Mouse (Mus musculus) intestine, embryonic 14.5 days (tissue): ENCODE measurements around the gene Fkbp14. TPM values are rescaled to one million over a fixed set of nuclear protein-coding genes. Genes with fewer than 3 reads are reported as not detected.

Experiments
- ATAC-seq: fragments of 200-750 bp; cut with Nextera tagmentation; replicated peaks from 2 replicates; pipeline ENCODE4 v1.8.0; 2017; ENCODE audit warnings: low read depth, moderate number of reproducible peaks, moderate TSS enrichment, moderate library complexity; ENCODE audit not compliant: low FRiP score, low TSS enrichment
- DNase-seq: peaks from one replicate; pipeline ENCODE4 v3.0.0-alpha.2; 2018; ENCODE audit warnings: low spot score
- H3K27ac ChIP-seq: fragments of 300-500 bp; sonication (generic); 2 replicates; pipeline ENCODE4 v1.5.1; 2014; ENCODE audit warnings: low read depth, mild to moderate bottlenecking, control low read depth
- H3K27me3 ChIP-seq: fragments of 300-500 bp; sonication (generic); replicated peaks from 2 replicates; pipeline ENCODE4 v1.6.1; 2014; ENCODE audit warnings: low read length, control low read depth; ENCODE audit not compliant: control insufficient read depth, insufficient read depth
- H3K36me3 ChIP-seq: fragments of 300-500 bp; sonication (generic); 2 replicates; pipeline ENCODE4 v1.6.1; 2014; ENCODE audit warnings: low read length, control low read depth; ENCODE audit not compliant: control insufficient read depth, insufficient read depth
- H3K4me1 ChIP-seq: fragments of 300-500 bp; sonication (generic); replicated peaks from 2 replicates; pipeline ENCODE4 v1.6.1; 2014; ENCODE audit warnings: low read length, control low read depth, mixed read lengths; ENCODE audit not compliant: control insufficient read depth, insufficient read depth
- H3K4me2 ChIP-seq: fragments of 300-500 bp; sonication (generic); 2 replicates; pipeline ENCODE4 v1.6.1; 2014; ENCODE audit warnings: low read length
- H3K4me3 ChIP-seq: fragments of 300-500 bp; sonication (generic); 2 replicates; pipeline ENCODE4 v1.5.1; 2014; ENCODE audit warnings: low read depth, low read length, control low read depth, mixed read lengths
- H3K9ac ChIP-seq: fragments of 300-500 bp; sonication (generic); 2 replicates; pipeline ENCODE4 v1.6.1; 2014; ENCODE audit warnings: mild to moderate bottlenecking, low read length
- H3K9me3 ChIP-seq: fragments of 300-500 bp; sonication (generic); 2 replicates; pipeline ENCODE4 v1.6.1; 2016; ENCODE audit warnings: low read length, control low read depth; ENCODE audit not compliant: control insufficient read depth
- WGBS: fragments of 180-500 bp; shearing (Covaris S2); extraction: QIAGEN DNeasy Blood & Tissue Kit; methylation state at CpG from one replicate; pipeline ENCODE4 v1.1.7; 2014; 5-methylcytosine and 5-hydroxymethylcytosine counted together
- polyA plus RNA-seq: library from polyadenylated mRNA; unstranded; fragments of >200 nt; fragmentation: Nextera tagmentation; extraction: Ambion mirVana; gene quantifications from 2 replicates; pipeline ENCODE4 v1.2.1, GENCODE M21; 2014

The Fkbp14 gene
- 24.6 and 26.2 TPM in 2 replicates for polyA plus RNA-seq

- no peak within 1 kb of the TSS for H3K9ac ChIP-seq
- peak within 1 kb of the TSS; percentile 81; the same call in 1 of the 2 replicates for H3K4me3 ChIP-seq
- H3K4me1 ChIP-seq, result peaks cover 17% of the 10 kb centered on the region
- no peaks in the 10 kb centered on the region for H3K36me3 ChIP-seq
- H3K27ac ChIP-seq, result no peak within 1 kb of the TSS
- no peaks in the 10 kb centered on the region for H3K9me3 ChIP-seq
- 69% methylated on average over 4 of the region's 4 CpGs for WGBS
- no peak for ATAC-seq
- peak within 1 kb of the TSS; percentile 59 for H3K4me2 ChIP-seq
- no peak for DNase-seq
- H3K27me3 ChIP-seq, result no peaks in the 10 kb centered on the region
These were observed at the start of gene Fkbp14 for GRCm38 (mm10) chr6:54597208-54597607. Fkbp14 (minus strand) TSS chr6:54597308.

GRCm38 (mm10) chr6:54643181-54643580, 46.1 kb upstream of the Fkbp14 start:
- no peak for ATAC-seq
- WGBS, result 79% methylated on average over 4 of the region's 4 CpGs
- H3K27ac ChIP-seq, result no peak overlapping the region

GRCm38 (mm10) chr6:54641953-54642352, 44.8 kb upstream of the Fkbp14 start:
- Histone ChIP-seq H3K4me2 (no peak overlapping the region), H3K9ac (no peak overlapping the region), H3K9me3 (no peaks in the 10 kb centered on the region), H3K36me3 (peaks cover 17% of the 10 kb centered on the region; the same call in 1 of the 2 replicates), H3K27me3 (no peaks in the 10 kb centered on the region), H3K4me1 (no peaks in the 10 kb centered on the region), H3K27ac (no peak overlapping the region), H3K4me3 (no peak overlapping the region)
- no peak for ATAC-seq
- WGBS, result 92% methylated on average over 2 of the region's 2 CpGs
- no peak for DNase-seq

More at GRCm38 (mm10) chr6:54643181-54643580, 46.1 kb upstream of the Fkbp14 start:
- no peak overlapping the region for H3K9ac ChIP-seq
- no peaks in the 10 kb centered on the region for H3K4me1 ChIP-seq
- DNase-seq, result no peak
- peaks cover 17% of the 10 kb centered on the region; the same call in 1 of the 2 replicates for H3K36me3 ChIP-seq
- no peaks in the 10 kb centered on the region for H3K9me3 ChIP-seq
- H3K4me3 ChIP-seq, result no peak overlapping the region
- H3K4me2 ChIP-seq, result no peak overlapping the region
- H3K27me3 ChIP-seq, result no peaks in the 10 kb centered on the region

- ATAC-seq, result no peak
- Histone ChIP-seq H3K9me3 (no peaks in the 10 kb centered on the region), H3K4me2 (no peak overlapping the region), H3K9ac (no peak overlapping the region), H3K27ac (no peak overlapping the region), H3K27me3 (no peaks in the 10 kb centered on the region), H3K4me1 (no peaks in the 10 kb centered on the region), H3K4me3 (no peak overlapping the region), H3K36me3 (peaks cover 27% of the 10 kb centered on the region)
- no peak for DNase-seq
- 95% methylated on average over 3 of the region's 3 CpGs for WGBS
These were observed 42.8 kb upstream of the Fkbp14 start for GRCm38 (mm10) chr6:54639877-54640276.

GRCm38 (mm10) chr6:54631462-54631861, 34.4 kb upstream of the Fkbp14 start:
- peaks cover 24% of the 10 kb centered on the region for H3K36me3 ChIP-seq
- no peak overlapping the region for H3K9ac ChIP-seq
- H3K4me3 ChIP-seq, result no peak overlapping the region
- H3K4me2 ChIP-seq, result no peak overlapping the region
- no peak for ATAC-seq
- H3K27ac ChIP-seq, result no peak overlapping the region
- H3K27me3 ChIP-seq, result no peaks in the 10 kb centered on the region
- no peaks in the 10 kb centered on the region for H3K4me1 ChIP-seq
- DNase-seq, result no peak
- H3K9me3 ChIP-seq, result no peaks in the 10 kb centered on the region
- 45% methylated on average over 3 of the region's 3 CpGs for WGBS

GRCm38 (mm10) chr6:54629734-54630133, 32.6 kb upstream of the Fkbp14 start:
- Histone ChIP-seq H3K27me3 (no peaks in the 10 kb centered on the region), H3K36me3 (peaks cover 25% of the 10 kb centered on the region), H3K4me1 (no peaks in the 10 kb centered on the region), H3K9ac (no peak overlapping the region), H3K27ac (no peak overlapping the region), H3K4me3 (no peak overlapping the region), H3K4me2 (no peak overlapping the region), H3K9me3 (no peaks in the 10 kb centered on the region)
- DNase-seq, result peak; percentile 58
- ATAC-seq, result no peak
- 29% methylated on average over 7 of the region's 7 CpGs for WGBS

GRCm38 (mm10) chr6:54628381-54628780, 31.3 kb upstream of the Fkbp14 start:
- WGBS, result 89% methylated on average over 3 of the region's 3 CpGs
- Histone ChIP-seq H3K4me1 (no peaks in the 10 kb centered on the region), H3K9ac (no peak overlapping the region), H3K9me3 (no peaks in the 10 kb centered on the region), H3K36me3 (peaks cover 33% of the 10 kb centered on the region), H3K4me2 (no peak overlapping the region), H3K27me3 (no peaks in the 10 kb centered on the region), H3K27ac (no peak overlapping the region), H3K4me3 (no peak overlapping the region)
- DNase-seq (no peak), ATAC-seq (no peak)

GRCm38 (mm10) chr6:54620357-54620756, 23.2 kb upstream of the Fkbp14 start:
- H3K27ac ChIP-seq, result no peak overlapping the region

GRCm38 (mm10) chr6:54619530-54619929, 22.4 kb upstream of the Fkbp14 start:
- ATAC-seq (no peak), DNase-seq (no peak)
- no peaks in the 10 kb centered on the region for H3K9me3 ChIP-seq
- no peaks in the 10 kb centered on the region for H3K27me3 ChIP-seq
- peaks cover 39% of the 10 kb centered on the region for H3K36me3 ChIP-seq
- no peak overlapping the region for H3K9ac ChIP-seq
- 83% methylated on average over 7 of the region's 7 CpGs for WGBS
- H3K27ac ChIP-seq, result no peak overlapping the region
- no peak overlapping the region for H3K4me2 ChIP-seq
- H3K4me3 ChIP-seq, result no peak overlapping the region
- H3K4me1 ChIP-seq, result no peaks in the 10 kb centered on the region

More at GRCm38 (mm10) chr6:54620357-54620756, 23.2 kb upstream of the Fkbp14 start:
- H3K4me2 ChIP-seq, result no peak overlapping the region
- H3K36me3 ChIP-seq, result peaks cover 41% of the 10 kb centered on the region
- H3K9ac ChIP-seq, result no peak overlapping the region
- no peaks in the 10 kb centered on the region for H3K9me3 ChIP-seq
- H3K4me3 ChIP-seq, result no peak overlapping the region
- WGBS, result 67% methylated on average over 4 of the region's 4 CpGs
- no peaks in the 10 kb centered on the region for H3K4me1 ChIP-seq
- DNase-seq, result no peak
- ATAC-seq, result no peak
- H3K27me3 ChIP-seq, result no peaks in the 10 kb centered on the region
